Mouse (Mus musculus) liver, embryonic 15.5 days (tissue): ENCODE measurements around the gene Sept10. TPM values are rescaled to one million over a fixed set of nuclear protein-coding genes. Genes with fewer than 3 reads are reported as not detected.
A peak's percentile ranks its signal among the peaks of the same experiment; 100 is the strongest.

ENCODE experiments used
- ATAC-seq: fragments of 200-750 bp; cut with Nextera tagmentation; 2 replicates; pipeline ENCODE4 v1.8.0; 2017; ENCODE audit warnings: moderate number of reproducible peaks, mild to moderate bottlenecking, moderate library complexity; ENCODE audit not compliant: insufficient read depth
- H3K27ac ChIP-seq: fragments of 300-500 bp; sonication (generic); replicated peaks from 2 replicates; pipeline ENCODE4 v1.5.1; 2015; ENCODE audit warnings: mild to moderate bottlenecking, inconsistent platforms
- H3K27me3 ChIP-seq: fragments of 300-500 bp; sonication (generic); 2 replicates; pipeline ENCODE4 v1.6.1; 2015; ENCODE audit warnings: mild to moderate bottlenecking, inconsistent platforms
- H3K36me3 ChIP-seq: fragments of 300-500 bp; sonication (generic); replicated peaks from 2 replicates; pipeline ENCODE4 v1.6.1; 2015; ENCODE audit warnings: moderate library complexity, mild to moderate bottlenecking, inconsistent platforms
- H3K4me1 ChIP-seq: fragments of 300-500 bp; sonication (generic); replicated peaks from 2 replicates; pipeline ENCODE4 v1.6.1; 2015; ENCODE audit warnings: inconsistent platforms
- H3K4me2 ChIP-seq: fragments of 300-500 bp; sonication (generic); 2 replicates; pipeline ENCODE4 v1.6.1; 2015; ENCODE audit warnings: moderate library complexity, mild to moderate bottlenecking, inconsistent platforms
- H3K4me3 ChIP-seq: fragments of 300-500 bp; sonication (generic); replicated peaks from 2 replicates; pipeline ENCODE4 v1.5.1; 2015; ENCODE audit warnings: mild to moderate bottlenecking, inconsistent platforms
- H3K9ac ChIP-seq: fragments of 300-500 bp; sonication (generic); 2 replicates; pipeline ENCODE4 v1.6.1; 2015; ENCODE audit warnings: moderate library complexity, mild to moderate bottlenecking, inconsistent platforms
- H3K9me3 ChIP-seq: fragments of 300-500 bp; sonication (generic); replicated peaks from 2 replicates; pipeline ENCODE4 v1.6.1; 2016; ENCODE audit warnings: inconsistent platforms
- WGBS: fragments of 180-500 bp; shearing (Covaris S2); methylation state at CpG from one replicate; pipeline ENCODE4 v1.1.7; 2015; ENCODE audit warnings: mixed read lengths; ENCODE audit not compliant: insufficient replicate concordance; 5-methylcytosine and 5-hydroxymethylcytosine counted together
- polyA plus RNA-seq: library from polyadenylated mRNA; unstranded; fragments of >200 nt; fragmentation: Nextera tagmentation; extraction: Ambion mirVana; gene quantifications from 2 replicates; pipeline ENCODE4 v1.2.1, GENCODE M21; 2015

Sept10 gene
- polyA plus RNA-seq, 1 experiment from 2014 or later = 11.2 TPM

DNA sequence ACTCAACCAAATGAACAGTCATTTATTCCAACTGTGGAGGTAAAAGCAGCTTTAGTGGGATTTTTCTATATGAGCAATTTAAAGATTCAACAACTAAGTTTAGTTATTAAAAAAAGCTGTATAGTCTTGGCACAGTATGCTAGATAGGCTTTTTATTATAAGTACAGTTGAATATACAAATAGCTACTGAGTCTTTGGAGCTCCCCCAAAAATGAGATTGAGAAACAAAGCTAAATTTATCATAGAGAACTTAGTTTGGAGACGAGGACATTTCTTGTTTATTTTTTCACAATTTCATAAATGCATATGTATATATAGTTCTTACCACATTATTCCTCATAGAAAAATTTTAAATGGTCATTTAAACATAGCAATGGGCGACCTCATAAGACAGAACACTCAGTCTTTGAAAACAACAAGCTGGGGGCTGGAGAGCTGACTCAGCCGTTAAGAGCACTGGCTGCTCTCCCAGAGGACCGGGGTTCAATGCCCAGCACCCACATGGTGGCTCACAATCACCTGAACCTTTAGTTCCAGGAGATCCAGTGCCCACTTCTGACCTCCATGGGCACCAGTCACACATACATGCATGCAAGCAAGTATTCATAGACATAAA lies 7.7 kb upstream of the Sept10 start:
- Histone ChIP-seq H3K4me2 (no peak overlapping the region), H3K9me3 (no peaks in the 10 kb centered on the region), H3K36me3 (no peaks in the 10 kb centered on the region), H3K27ac (no peak overlapping the region), H3K9ac (no peak overlapping the region), H3K27me3 (peaks cover 15% of the 10 kb centered on the region), H3K4me3 (no peak overlapping the region), H3K4me1 (0 out of 2 replicates have a peak, but pooled peaks cover 3% of the 10 kb centered on the region)
- no peak for ATAC-seq
- WGBS = 43% methylated on average over 4 of the region's 4 CpGs

DNA sequence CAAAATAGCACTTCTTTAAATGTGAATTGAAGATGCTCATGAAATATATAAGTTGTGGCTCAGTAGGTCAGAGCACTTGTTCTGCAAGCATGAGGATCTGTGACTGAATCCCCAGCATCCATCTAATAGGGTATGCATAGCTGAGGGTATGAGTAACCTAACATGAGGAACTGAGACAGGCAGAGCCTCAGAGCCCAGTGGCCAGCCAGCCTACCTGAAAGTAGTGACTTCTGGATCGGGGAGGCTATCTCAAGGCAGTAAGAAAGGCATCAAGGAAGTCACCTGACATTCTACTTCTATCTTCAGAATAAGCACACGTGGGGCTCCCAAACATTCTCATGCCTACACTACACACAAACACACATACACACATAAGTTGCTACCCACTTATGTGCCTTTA lies 3.5 kb upstream of the Sept10 start:
- no peaks in the 10 kb centered on the region for H3K9me3 ChIP-seq
- no peak for ATAC-seq
- H3K4me1 ChIP-seq = peaks cover 26% of the 10 kb centered on the region
- H3K36me3 ChIP-seq = no peaks in the 10 kb centered on the region
- no peak overlapping the region for H3K4me3 ChIP-seq
- no peak overlapping the region for H3K4me2 ChIP-seq
- H3K27ac ChIP-seq = no peak overlapping the region
- 52% methylated on average over 2 of the region's 2 CpGs for WGBS
- no peak overlapping the region for H3K9ac ChIP-seq
- H3K27me3 ChIP-seq = peaks cover 51% of the 10 kb centered on the region

DNA sequence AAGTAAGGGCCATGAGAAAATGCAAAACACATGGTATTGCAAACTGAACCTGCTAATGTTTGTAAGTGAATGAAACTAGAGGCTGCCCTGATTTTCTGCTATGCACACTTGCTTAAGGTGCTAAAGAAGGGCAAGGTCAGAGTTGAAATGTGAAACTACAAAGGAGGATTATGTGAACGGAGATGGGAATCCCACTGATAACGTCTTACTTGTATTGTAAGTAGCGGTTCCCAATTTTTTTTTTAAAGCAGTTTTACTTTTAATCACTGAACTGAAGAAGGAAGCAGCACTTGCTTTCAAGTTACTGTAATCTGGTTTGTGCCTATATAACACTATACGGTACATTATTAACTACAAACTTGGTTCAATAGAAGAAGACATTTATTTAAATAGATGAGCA lies 2.2 kb upstream of the Sept10 start:
- H3K4me3 ChIP-seq = peak overlapping the region; percentile 64; the same call in 1 of the 2 replicates
- WGBS = 62% methylated on average over 4 of the region's 4 CpGs
- peak overlapping the region; percentile 82 for H3K4me2 ChIP-seq
- peaks cover 60% of the 10 kb centered on the region for H3K27me3 ChIP-seq
- H3K9me3 ChIP-seq = no peaks in the 10 kb centered on the region
- no peaks in the 10 kb centered on the region for H3K36me3 ChIP-seq
- no peak overlapping the region for H3K27ac ChIP-seq
- ATAC-seq = no peak
- H3K4me1 ChIP-seq = peaks cover 26% of the 10 kb centered on the region
- no peak overlapping the region for H3K9ac ChIP-seq

DNA sequence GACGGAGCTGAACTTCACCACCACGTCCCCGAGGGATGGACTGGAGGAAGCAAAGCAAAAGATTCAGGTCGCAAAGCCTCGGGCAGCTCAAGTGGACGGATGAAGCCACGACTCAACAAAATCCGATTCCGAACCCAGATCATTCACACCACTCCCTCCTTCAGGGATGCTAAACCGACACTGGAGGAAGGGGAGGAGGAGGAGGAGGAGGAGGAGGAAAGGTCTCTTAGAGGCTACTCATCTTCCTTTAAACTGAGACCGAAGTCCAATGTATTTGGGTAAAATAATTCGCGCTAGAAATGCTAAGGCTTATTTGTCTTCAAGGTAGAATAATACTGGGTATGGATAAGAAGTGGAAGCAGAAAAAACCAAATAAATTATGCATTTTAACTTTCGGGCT lies 1.7 kb upstream of the Sept10 start:
- H3K4me3 ChIP-seq = peak overlapping the region; percentile 64
- H3K9ac ChIP-seq = no peak overlapping the region
- H3K4me2 ChIP-seq = peak overlapping the region; percentile 82
- peaks cover 66% of the 10 kb centered on the region for H3K27me3 ChIP-seq
- 32% methylated on average over 14 of the region's 14 CpGs for WGBS
- no peak overlapping the region for H3K27ac ChIP-seq
- H3K4me1 ChIP-seq = peaks cover 26% of the 10 kb centered on the region
- ATAC-seq = no peak
- H3K9me3 ChIP-seq = no peaks in the 10 kb centered on the region
- H3K36me3 ChIP-seq = no peaks in the 10 kb centered on the region

DNA sequence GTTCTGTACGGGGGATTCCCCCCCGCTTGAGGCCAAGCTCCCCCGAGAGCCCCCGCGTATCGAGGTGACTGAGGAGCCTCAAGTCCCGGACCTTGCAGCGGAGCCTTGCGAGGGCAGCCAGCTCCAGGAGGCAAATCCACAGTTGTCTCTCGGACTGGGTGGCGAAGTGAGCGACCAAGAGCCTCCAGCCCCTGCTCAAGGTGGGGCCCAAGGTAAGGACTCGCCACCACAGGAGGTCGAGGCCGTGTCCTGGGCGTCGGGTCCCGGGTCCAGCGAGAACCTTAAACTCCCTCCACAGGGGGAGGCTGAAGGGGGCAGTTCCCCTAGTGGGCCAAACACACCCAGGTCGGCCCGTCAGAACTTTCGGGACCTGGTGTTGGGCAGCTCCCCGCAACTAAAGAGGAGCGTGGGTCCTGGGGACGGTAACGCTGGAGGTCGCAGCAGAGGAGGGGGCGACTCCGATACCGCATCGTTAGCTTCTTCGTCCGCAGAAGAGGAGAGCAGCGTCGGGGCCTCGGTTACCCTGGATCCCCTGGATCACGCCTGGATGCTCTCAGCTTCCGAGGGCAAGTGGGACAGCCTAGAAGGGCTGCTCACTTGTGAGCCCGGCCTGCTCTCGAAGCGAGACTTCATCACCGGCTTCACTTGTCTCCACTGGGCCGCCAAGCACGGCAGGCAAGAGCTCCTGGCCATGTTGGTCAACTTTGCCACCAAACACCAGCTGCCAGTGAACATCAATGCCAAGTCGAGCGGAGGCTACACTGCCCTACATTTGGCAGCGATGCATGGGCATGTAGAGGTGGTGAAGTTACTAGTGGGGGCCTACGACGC lies 839 bp upstream of the Sept10 start:
- Histone ChIP-seq H3K27me3 (peaks cover 69% of the 10 kb centered on the region), H3K4me1 (peaks cover 26% of the 10 kb centered on the region), H3K4me2 (peak overlapping the region; percentile 82), H3K36me3 (no peaks in the 10 kb centered on the region), H3K27ac (peak overlapping the region; percentile 66; the same call in 1 of the 2 replicates), H3K4me3 (peak overlapping the region; percentile 64), H3K9ac (peak overlapping the region; percentile 49), H3K9me3 (no peaks in the 10 kb centered on the region)
- 2% methylated on average over 49 of the region's 49 CpGs for WGBS
- ATAC-seq = peak; percentile 19; the same call in 1 of the 2 replicates

DNA sequence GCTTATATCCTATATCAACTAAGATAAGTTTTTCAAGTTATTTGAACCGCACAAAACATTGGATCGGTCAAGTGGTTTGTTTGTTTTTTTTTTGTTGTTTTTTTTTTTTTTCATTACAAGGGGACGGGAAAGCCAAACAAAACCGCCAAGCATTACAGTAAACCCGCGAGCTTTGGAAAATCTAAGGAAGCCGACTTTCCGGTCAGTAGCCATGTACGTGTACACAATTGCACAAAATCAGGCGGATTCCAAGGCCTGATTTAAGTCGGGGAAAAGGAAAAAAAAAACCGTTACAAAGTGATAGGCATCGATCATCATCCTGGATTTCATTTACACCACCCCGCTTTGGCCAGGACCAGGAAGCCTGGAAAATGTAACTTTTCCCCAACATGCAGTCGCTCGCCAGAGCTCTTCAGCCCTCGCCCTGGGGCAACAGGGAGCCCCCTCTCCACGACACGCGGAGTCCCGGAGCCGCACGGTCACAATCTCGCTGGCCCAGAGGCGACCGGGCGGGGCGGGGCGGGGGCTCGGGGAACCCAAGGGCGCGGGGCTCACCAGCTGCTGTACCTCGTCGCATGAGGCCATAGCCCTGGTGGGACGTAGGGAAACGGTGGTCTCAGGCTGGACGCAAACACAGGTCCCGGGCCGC lies 699 bp downstream of the Sept10 start:
- H3K9me3 ChIP-seq = no peaks in the 10 kb centered on the region
- ATAC-seq = no peak
- H3K4me3 ChIP-seq = peak overlapping the region; percentile 64
- peak overlapping the region; percentile 82 for H3K4me2 ChIP-seq
- H3K27ac ChIP-seq = peak overlapping the region; percentile 66
- peak overlapping the region; percentile 54 for H3K9ac ChIP-seq
- H3K27me3 ChIP-seq = peaks cover 65% of the 10 kb centered on the region
- under 1% methylated on average over 39 of the region's 39 CpGs for WGBS
- no peaks in the 10 kb centered on the region for H3K36me3 ChIP-seq
- H3K4me1 ChIP-seq = peaks cover 26% of the 10 kb centered on the region

DNA sequence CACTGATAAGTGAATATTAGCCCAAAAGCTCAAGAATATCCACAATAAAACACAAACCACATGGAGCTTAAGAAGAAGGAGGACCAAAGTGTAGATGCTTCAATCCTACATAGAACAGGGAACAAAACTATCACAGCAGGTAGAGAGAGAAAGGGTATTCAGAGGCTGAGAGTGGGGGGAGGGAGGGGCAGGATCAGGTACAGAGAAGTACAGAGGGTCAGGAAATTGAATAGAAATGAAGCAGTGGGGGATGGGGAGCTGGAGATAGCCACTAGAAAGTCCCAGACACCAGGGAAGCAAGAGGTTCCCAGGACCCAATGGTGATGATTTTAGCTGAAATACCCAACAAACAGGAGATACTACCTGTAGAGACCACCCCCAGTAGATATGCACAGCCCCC lies 21.6 kb downstream of the Sept10 start:
- Histone ChIP-seq H3K4me1 (no peaks in the 10 kb centered on the region), H3K9ac (no peak overlapping the region)

DNA sequence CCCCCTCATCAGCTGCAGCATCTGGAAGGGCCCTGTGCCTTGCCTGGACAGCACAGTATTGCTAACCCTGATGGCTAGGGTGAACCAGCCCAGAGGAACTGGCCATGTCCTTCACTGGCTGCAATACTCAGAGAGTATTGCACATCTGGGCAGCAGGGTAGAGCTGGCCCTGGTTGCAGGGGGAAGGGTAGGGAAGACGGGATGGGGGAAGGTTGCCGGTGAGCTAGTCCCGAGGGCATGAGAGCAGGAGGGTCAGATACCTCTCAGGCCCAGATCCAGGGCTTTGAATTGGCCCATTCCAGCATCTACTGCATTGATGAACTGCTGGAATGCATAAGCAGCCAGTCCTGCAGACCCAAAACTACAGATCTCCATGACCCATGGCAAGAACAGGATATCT lies 24.9 kb downstream of the Sept10 start:
- Histone ChIP-seq H3K9ac (no peak overlapping the region), H3K4me2 (no peak overlapping the region), H3K4me1 (no peaks in the 10 kb centered on the region), H3K4me3 (no peak overlapping the region), H3K9me3 (no peaks in the 10 kb centered on the region), H3K27me3 (no peaks in the 10 kb centered on the region), H3K27ac (no peak overlapping the region), H3K36me3 (no peaks in the 10 kb centered on the region)
- WGBS = 74% methylated on average over 3 of the region's 3 CpGs
- no peak for ATAC-seq

More for the DNA sequence above, 21.6 kb downstream of the Sept10 start:
- no peaks in the 10 kb centered on the region for H3K9me3 ChIP-seq
- no peaks in the 10 kb centered on the region for H3K27me3 ChIP-seq
- no peaks in the 10 kb centered on the region for H3K36me3 ChIP-seq
- no peak overlapping the region for H3K4me2 ChIP-seq
- H3K4me3 ChIP-seq = no peak overlapping the region
- ATAC-seq = no peak
- H3K27ac ChIP-seq = no peak overlapping the region

DNA sequence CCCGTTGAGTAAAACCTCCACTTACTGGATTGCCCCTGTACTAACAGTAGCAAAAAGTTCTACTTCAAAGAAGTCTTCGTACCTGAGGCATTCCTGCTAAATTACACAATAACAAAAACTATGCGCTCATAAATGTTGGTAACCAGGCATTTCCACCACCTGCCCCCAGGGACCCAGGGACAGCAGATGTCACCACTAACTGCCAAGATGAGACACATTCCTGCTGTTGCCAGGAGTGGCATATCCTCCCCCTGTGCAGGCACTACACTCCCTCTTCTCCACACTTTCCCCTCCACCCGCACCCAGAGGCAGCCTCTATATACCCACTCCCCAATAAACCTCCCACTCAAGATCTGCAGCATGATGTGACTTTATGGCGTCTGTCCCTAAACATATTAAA lies 26.8 kb downstream of the Sept10 start:
- Histone ChIP-seq H3K9ac (no peak overlapping the region), H3K4me1 (no peaks in the 10 kb centered on the region), H3K27ac (no peak overlapping the region), H3K4me3 (no peak overlapping the region), H3K4me2 (no peak overlapping the region), H3K36me3 (no peaks in the 10 kb centered on the region), H3K9me3 (no peaks in the 10 kb centered on the region), H3K27me3 (no peaks in the 10 kb centered on the region)
- no peak for ATAC-seq
- 66% methylated on average over 5 of the region's 5 CpGs for WGBS

DNA sequence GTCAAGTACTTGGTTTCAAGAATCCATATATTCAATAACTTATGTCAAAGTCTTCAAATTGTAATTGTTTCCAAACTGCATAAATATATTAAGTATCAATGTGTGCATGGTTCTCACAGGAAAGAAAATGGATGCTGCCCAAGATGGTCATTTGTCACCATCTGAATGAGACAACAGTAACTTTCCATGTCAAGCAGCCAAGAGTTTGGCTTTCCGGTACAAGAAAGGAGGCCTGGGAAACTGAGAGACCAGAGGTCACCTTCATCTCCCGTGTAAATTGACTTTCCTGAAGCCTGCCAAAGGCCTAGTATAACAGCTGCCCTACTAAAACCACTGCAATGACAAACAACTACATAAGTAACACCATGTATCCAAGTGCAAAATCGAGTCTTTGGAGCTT lies 39.3 kb downstream of the Sept10 start:
- 47% methylated on average over 3 of the region's 3 CpGs for WGBS
- no peak for ATAC-seq
- Histone ChIP-seq H3K27ac (no peak overlapping the region), H3K4me1 (no peaks in the 10 kb centered on the region), H3K27me3 (no peaks in the 10 kb centered on the region), H3K9ac (no peak overlapping the region), H3K36me3 (no peaks in the 10 kb centered on the region), H3K9me3 (no peaks in the 10 kb centered on the region), H3K4me3 (no peak overlapping the region), H3K4me2 (no peak overlapping the region)

DNA sequence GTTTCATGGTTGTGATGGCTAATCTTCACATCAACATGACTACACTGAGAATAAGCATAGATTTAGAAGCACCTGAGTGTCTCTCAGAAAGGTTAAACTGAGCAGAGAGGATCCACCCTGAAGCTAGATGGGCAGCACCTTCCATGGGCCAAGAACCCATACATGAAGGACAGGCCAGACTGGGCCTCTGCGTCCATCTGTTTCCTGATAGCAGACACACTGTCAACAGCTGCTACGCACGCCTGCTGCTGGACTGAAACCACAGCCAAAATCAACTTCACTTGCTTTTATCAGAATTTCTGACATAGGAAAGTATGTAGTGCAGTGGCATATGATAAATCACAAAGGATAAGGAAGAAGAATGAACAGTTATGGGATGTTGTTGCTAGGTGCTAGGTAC lies 42.0 kb downstream of the Sept10 start:
- H3K4me2 ChIP-seq = no peak overlapping the region
- no peaks in the 10 kb centered on the region for H3K36me3 ChIP-seq
- no peaks in the 10 kb centered on the region for H3K27me3 ChIP-seq
- no peak overlapping the region for H3K9ac ChIP-seq
- H3K4me3 ChIP-seq = no peak overlapping the region
- ATAC-seq = no peak
- H3K4me1 ChIP-seq = no peaks in the 10 kb centered on the region
- WGBS = 27% methylated on average over 3 of the region's 3 CpGs
- no peaks in the 10 kb centered on the region for H3K9me3 ChIP-seq
- no peak overlapping the region for H3K27ac ChIP-seq
